Mouse (Mus musculus): ENCODE data around the gene Stox2.

- TF ChIP-seq GATA1 (IDR thresholded peaks at IDR 0.05; ENCODE audit: borderline replicate concordance, low read length) (no peak), CTCF (IDR thresholded peaks at IDR 0.05; ENCODE audit: low read depth, low read length) (no peak), TAL1 (conservative IDR thresholded peaks at IDR 0.05; ENCODE audit: low read depth, low read length) (no peak), POLR2AphosphoS5 (IDR thresholded peaks at IDR 0.05; ENCODE audit: insufficient replicate concordance, low read depth, low read length) (no peak), GATA2 (IDR thresholded peaks at IDR 0.05; ENCODE audit: borderline replicate concordance, low read depth, low read length) (no peak)
These were observed 182.9 kb downstream of the Stox2 start for GRCm38 (mm10) chr8:47263070-47263843.

All from G1E (cell line).